Mouse (Mus musculus) duodenum, adult 2 months (tissue): ENCODE results near the gene Haus8. TPM values are rescaled to one million over a fixed set of nuclear protein-coding genes. Genes with fewer than 3 reads are reported as not detected.

Experiments used
- polyA plus RNA-seq: library from polyadenylated mRNA; depleted of rRNA; stranded (reverse); fragments of >200 nt; gene quantifications from 2 replicates; pipeline ENCODE4 v1.2.3, GENCODE M21; 2012; ENCODE audit warnings: low replicate concordance; rRNA removed

Haus8 gene
- polyA plus RNA-seq = 3.6 and 4.1 TPM in 2 replicates

GRCm38 (mm10) chr8:71272286-71273150 is at the start of gene Haus8, which contains the start of gene Myo9b:
Gene Haus8, minus strand, starts transcription at chr8:71272934.
Gene Myo9b, plus strand, starts transcription at chr8:71272714.

Other genes starting within 250 kb of the Haus8 start
- 15.1 and 23.4 TPM in 2 replicates for gene Myo9b, start 220 bp downstream of the Haus8 start, polyA plus RNA-seq
- 51.2 and 55.3 TPM in 2 replicates for gene Use1, start 93.9 kb upstream of the Haus8 start, polyA plus RNA-seq
- gene Ocel1, start 98.4 kb upstream of the Haus8 start, polyA plus RNA-seq = 25.0 and 66.9 TPM in 2 replicates
- 313 and 643 TPM in 2 replicates for gene Nr2f6, start 109.0 kb upstream of the Haus8 start, polyA plus RNA-seq
- 9.5 TPM in 2 replicates for gene Ushbp1, start 122.9 kb upstream of the Haus8 start, polyA plus RNA-seq
- 102 and 106 TPM in 2 replicates for gene Babam1, start 123.9 kb upstream of the Haus8 start, polyA plus RNA-seq
- 12.8 and 20.1 TPM in 2 replicates for gene Ankle1, start 133.1 kb upstream of the Haus8 start, polyA plus RNA-seq
- 17.3 and 22.0 TPM in 2 replicates for gene Abhd8, start 190.7 kb upstream of the Haus8 start, polyA plus RNA-seq
- gene Mrpl34, start 192.0 kb upstream of the Haus8 start, polyA plus RNA-seq = 268 and 285 TPM in 2 replicates
- 83.6 and 99.3 TPM in 2 replicates for gene Dda1, start 196.3 kb upstream of the Haus8 start, polyA plus RNA-seq
- gene Ano8, start 213.0 kb upstream of the Haus8 start, polyA plus RNA-seq = 19.4 and 25.4 TPM in 2 replicates
- 29.5 and 30.2 TPM in 2 replicates for gene Gtpbp3, start 215.2 kb upstream of the Haus8 start, polyA plus RNA-seq
- 270 and 394 TPM in 2 replicates for gene Plvap, start 238.8 kb upstream of the Haus8 start, polyA plus RNA-seq